Mouse (Mus musculus) cerebellum, adult 2 months (tissue): ENCODE results near the gene Qrich2.
A peak's percentile ranks its signal among the peaks of the same experiment; 100 is the strongest.

Source experiments
- CTCF ChIP-seq: fragments of 200-500 bp; IDR thresholded peaks from 2 replicates; pipeline ENCODE4 v1.5.1; 2011; ENCODE audit warnings: low read depth, mild to moderate bottlenecking, control low read depth, low read length, moderate library complexity, borderline replicate concordance; ENCODE audit not compliant: insufficient read depth
- POLR2A ChIP-seq: fragments of 200-500 bp; IDR thresholded peaks from 2 replicates; pipeline ENCODE4 v1.6.1; 2011; ENCODE audit warnings: low read length, control low read depth, borderline replicate concordance; ENCODE audit not compliant: insufficient read depth

DNA sequence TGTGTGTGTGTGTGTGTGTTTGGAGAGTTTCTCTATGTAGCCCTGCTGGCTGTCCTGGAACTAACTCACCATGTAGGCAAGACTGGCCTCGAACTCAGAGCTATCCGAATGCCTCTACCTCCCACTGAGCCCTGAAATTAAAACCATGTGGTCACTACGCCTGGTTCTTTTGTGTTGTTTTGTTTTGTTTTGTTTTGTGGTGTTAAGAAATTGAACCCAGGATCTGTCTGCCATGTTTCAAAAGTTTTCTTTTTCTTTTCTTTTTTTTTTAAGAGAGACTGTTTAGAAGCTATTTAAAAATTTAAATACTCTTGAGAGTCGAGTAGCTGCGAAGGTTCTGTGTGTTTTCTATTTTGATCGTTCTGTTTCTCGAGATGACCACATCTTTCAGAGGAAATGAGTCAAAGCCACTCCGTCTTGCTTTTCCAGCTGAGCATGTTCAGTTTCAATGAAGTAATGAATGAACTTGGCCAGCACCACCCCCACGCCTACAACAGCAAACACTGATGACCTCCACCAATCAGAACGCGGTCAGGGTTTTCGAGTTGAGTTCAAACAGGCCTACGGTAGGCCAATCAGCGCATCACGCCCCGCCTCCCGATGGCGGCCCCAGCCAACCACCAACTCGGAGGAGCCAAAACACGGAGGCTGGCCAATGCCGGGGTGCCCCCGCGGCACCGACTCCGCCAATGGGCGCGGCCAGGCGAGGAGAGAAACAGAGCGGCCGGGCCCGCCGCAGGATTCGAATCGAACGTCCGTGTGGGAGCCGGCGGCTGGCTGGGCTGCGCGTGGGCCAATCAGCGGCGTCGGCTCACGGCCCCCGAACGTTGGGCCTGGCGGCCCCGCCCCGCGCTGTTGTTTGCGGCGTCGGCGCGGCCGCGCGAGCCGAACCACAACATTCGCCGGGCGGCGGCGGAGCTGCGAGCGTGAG lies 32.4 kb downstream of the Qrich2 start, which contains the start of gene Ubald2:
- TF ChIP-seq POLR2A (peak; percentile 45; the same call in 1 of the 2 replicates), CTCF (no peak)
